Comparison of ENCODE assay signal across 20 mouse cellular contexts in the genomic region with DNA sequence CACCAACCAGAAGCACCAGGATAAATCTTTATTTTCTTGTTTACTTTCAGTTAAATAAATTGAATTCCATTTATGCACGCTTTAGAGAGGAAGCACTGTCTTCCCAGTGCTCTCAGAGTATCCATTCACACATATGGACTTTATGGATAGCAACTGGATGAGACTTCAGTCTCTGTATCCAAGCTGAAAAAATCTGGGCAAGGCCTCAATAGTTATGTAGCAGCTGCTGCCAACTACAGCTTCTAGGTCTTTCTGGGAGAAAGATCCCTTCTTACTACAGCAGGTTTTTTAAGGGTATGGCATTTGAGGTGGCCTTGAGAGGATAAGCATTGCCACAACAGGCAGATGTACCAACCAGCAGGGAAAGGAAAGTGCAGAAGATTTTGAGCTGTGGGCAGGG.
DNase-seq lines count a peak whose midpoint lies in the region; ATAC-seq and TF ChIP-seq lines count a peak whose summit lies in the region.
"Had no signal": no experiment of that assay in that cellular context is flagged by ENCODE, and none has a peak within 500 bp of the region (broad histone marks: within the 10 kb centered on the region; RNA-seq: fewer than 3 reads in every experiment).

No protein-coding gene starts in this region.

- H3K4me2 ChIP-seq in forebrain, postnatal 0 days (ENCODE audit: low read depth): no peak overlapping the region
- H3K4me2 ChIP-seq in forebrain, embryonic 11.5 days (ENCODE audit: low read depth, low read length, severe bottlenecking): no peak overlapping the region
- H3K4me2 ChIP-seq in hindbrain, postnatal 0 days (ENCODE audit: low read depth, low read length): no peak overlapping the region
- H3K4me2 ChIP-seq in hindbrain, embryonic 11.5 days (replicated peaks; ENCODE audit: low read depth, low read length): no peak overlapping the region
- H3K4me2 ChIP-seq in midbrain, postnatal 0 days (ENCODE audit: low read depth, low read length, poor library complexity, severe bottlenecking): no peak overlapping the region
- H3K4me2 ChIP-seq: embryonic facial prominence, embryonic 13.5 days; forebrain, embryonic 12.5 days had no signal

- WGBS in forebrain, postnatal 0 days: 74% methylated on average over 1 of the region's 1 CpGs
- WGBS in forebrain, embryonic 11.5 days: 80% methylated on average over 1 of the region's 1 CpGs
- 67% methylated on average over 1 of the region's 1 CpGs for WGBS in hindbrain, postnatal 0 days
- 92% methylated on average over 1 of the region's 1 CpGs for WGBS in hindbrain, embryonic 11.5 days
- 68% methylated on average over 1 of the region's 1 CpGs for WGBS in midbrain, postnatal 0 days
- WGBS in midbrain, embryonic 10.5 days: 83% methylated on average over 1 of the region's 1 CpGs

- H3K27me3 ChIP-seq in forebrain, postnatal 0 days (ENCODE audit: insufficient read depth, low read length): no peaks in the 10 kb centered on the region
- no peaks in the 10 kb centered on the region for H3K27me3 ChIP-seq in forebrain, embryonic 11.5 days (ENCODE audit: control insufficient read depth, insufficient read depth, low read length)
- H3K27me3 ChIP-seq in hindbrain, postnatal 0 days (ENCODE audit: insufficient read depth, low read length): no peaks in the 10 kb centered on the region
- H3K27me3 ChIP-seq in hindbrain, embryonic 11.5 days (ENCODE audit: control insufficient read depth, insufficient read depth, low read length): no peaks in the 10 kb centered on the region
- H3K27me3 ChIP-seq in midbrain, postnatal 0 days (ENCODE audit: insufficient read depth, low read length): no peaks in the 10 kb centered on the region
- no peaks in the 10 kb centered on the region for H3K27me3 ChIP-seq in midbrain, embryonic 10.5 days (ENCODE audit: low read depth, poor library complexity, severe bottlenecking)
- H3K27me3 ChIP-seq: embryonic facial prominence, embryonic 13.5 days; forebrain, embryonic 12.5 days had no signal

- TF ChIP-seq CTCF in forebrain, postnatal 0 days (IDR thresholded peaks at IDR 0.05; ENCODE audit: low read depth): no peak
- TF ChIP-seq CTCF in hindbrain, postnatal 0 days (IDR thresholded peaks at IDR 0.05; ENCODE audit: low read depth): no peak
- TF ChIP-seq CTCF in midbrain, postnatal 0 days (IDR thresholded peaks at IDR 0.05): no peak
- TF ChIP-seq CTCF in brain, embryonic 14.5 days (IDR thresholded peaks at IDR 0.05; ENCODE audit: borderline replicate concordance, extremely low read depth, insufficient read depth, insufficient read length): no peak

- TF ChIP-seq POLR2A in brain, embryonic 14.5 days (IDR thresholded peaks at IDR 0.05; ENCODE audit: borderline replicate concordance, extremely low read depth, insufficient read depth, insufficient read length, poor library complexity, severe bottlenecking): no peak

- H3K27ac ChIP-seq in forebrain, postnatal 0 days (ENCODE audit: low read depth, low read length): no peak overlapping the region
- H3K27ac ChIP-seq in forebrain, embryonic 11.5 days (ENCODE audit: low read depth, low read length): no peak overlapping the region
- no peak overlapping the region for H3K27ac ChIP-seq in hindbrain, postnatal 0 days
- H3K27ac ChIP-seq in hindbrain, embryonic 11.5 days (ENCODE audit: low read depth, low read length): no peak overlapping the region
- H3K27ac ChIP-seq in midbrain, postnatal 0 days (ENCODE audit: low read depth, low read length): no peak overlapping the region
- no peak overlapping the region for H3K27ac ChIP-seq in midbrain, embryonic 10.5 days (replicated peaks)
- H3K27ac ChIP-seq: embryonic facial prominence, embryonic 13.5 days; forebrain, embryonic 12.5 days had no signal

- H3K9ac ChIP-seq in forebrain, postnatal 0 days: no peak overlapping the region
- H3K9ac ChIP-seq in forebrain, embryonic 11.5 days (ENCODE audit: low read length): no peak overlapping the region
- H3K9ac ChIP-seq in hindbrain, postnatal 0 days (replicated peaks; ENCODE audit: low read length): no peak overlapping the region
- no peak overlapping the region for H3K9ac ChIP-seq in hindbrain, embryonic 11.5 days (ENCODE audit: low read depth, low read length)
- no peak overlapping the region for H3K9ac ChIP-seq in midbrain, postnatal 0 days (replicated peaks; ENCODE audit: low read length, poor library complexity, severe bottlenecking)
- H3K9ac ChIP-seq: embryonic facial prominence, embryonic 13.5 days; forebrain, embryonic 12.5 days had no signal

- H3K4me3 ChIP-seq in forebrain, postnatal 0 days (ENCODE audit: low read depth, low read length): no peak overlapping the region
- no peak overlapping the region for H3K4me3 ChIP-seq in forebrain, embryonic 11.5 days (ENCODE audit: low read depth, low read length)
- H3K4me3 ChIP-seq in hindbrain, postnatal 0 days (ENCODE audit: low read length): no peak overlapping the region
- no peak overlapping the region for H3K4me3 ChIP-seq in hindbrain, embryonic 11.5 days (ENCODE audit: low read depth, low read length)
- no peak overlapping the region for H3K4me3 ChIP-seq in midbrain, postnatal 0 days (ENCODE audit: low read depth, low read length)
- H3K4me3 ChIP-seq in midbrain, embryonic 10.5 days: no peak overlapping the region
- H3K4me3 ChIP-seq: embryonic facial prominence, embryonic 13.5 days; forebrain, embryonic 12.5 days had no signal

- H3K4me1 ChIP-seq in forebrain, postnatal 0 days (ENCODE audit: insufficient read depth): no peaks in the 10 kb centered on the region
- H3K4me1 ChIP-seq in forebrain, embryonic 11.5 days (replicated peaks; ENCODE audit: control insufficient read depth, insufficient read depth, low read length): no peaks in the 10 kb centered on the region
- H3K4me1 ChIP-seq in hindbrain, postnatal 0 days (ENCODE audit: insufficient read depth, low read length): no peaks in the 10 kb centered on the region
- no peaks in the 10 kb centered on the region for H3K4me1 ChIP-seq in hindbrain, embryonic 11.5 days (replicated peaks; ENCODE audit: control insufficient read depth, insufficient read depth, low read length)
- no peaks in the 10 kb centered on the region for H3K4me1 ChIP-seq in midbrain, postnatal 0 days (ENCODE audit: insufficient read depth, low read length)
- no peaks in the 10 kb centered on the region for H3K4me1 ChIP-seq in midbrain, embryonic 10.5 days
- H3K4me1 ChIP-seq: embryonic facial prominence, embryonic 13.5 days; forebrain, embryonic 12.5 days had no signal

- no peaks in the 10 kb centered on the region for H3K9me3 ChIP-seq in forebrain, postnatal 0 days (ENCODE audit: low read length)
- no peaks in the 10 kb centered on the region for H3K9me3 ChIP-seq in forebrain, embryonic 11.5 days (ENCODE audit: control insufficient read depth, low read length)
- no peaks in the 10 kb centered on the region for H3K9me3 ChIP-seq in hindbrain, postnatal 0 days (ENCODE audit: low read length)
- H3K9me3 ChIP-seq in hindbrain, embryonic 11.5 days (ENCODE audit: control insufficient read depth, low read length): no peaks in the 10 kb centered on the region
- H3K9me3 ChIP-seq in midbrain, postnatal 0 days (ENCODE audit: low read length): no peaks in the 10 kb centered on the region
- no peaks in the 10 kb centered on the region for H3K9me3 ChIP-seq in midbrain, embryonic 10.5 days (replicated peaks)
- H3K9me3 ChIP-seq: embryonic facial prominence, embryonic 13.5 days; forebrain, embryonic 12.5 days had no signal

- no peaks in the 10 kb centered on the region for H3K36me3 ChIP-seq in forebrain, postnatal 0 days (ENCODE audit: insufficient read depth)
- no peaks in the 10 kb centered on the region for H3K36me3 ChIP-seq in forebrain, embryonic 11.5 days (ENCODE audit: control insufficient read depth, insufficient read depth, low read length)
- H3K36me3 ChIP-seq in hindbrain, postnatal 0 days (ENCODE audit: insufficient read depth, low read length): no peaks in the 10 kb centered on the region
- no peaks in the 10 kb centered on the region for H3K36me3 ChIP-seq in hindbrain, embryonic 11.5 days (ENCODE audit: control insufficient read depth, insufficient read depth, low read length)
- no peaks in the 10 kb centered on the region for H3K36me3 ChIP-seq in midbrain, postnatal 0 days (ENCODE audit: insufficient read depth, low read length)
- no peaks in the 10 kb centered on the region for H3K36me3 ChIP-seq in midbrain, embryonic 10.5 days
- H3K36me3 ChIP-seq: embryonic facial prominence, embryonic 13.5 days; forebrain, embryonic 12.5 days had no signal

- peak; percentile 21 for DNase-seq in forebrain, postnatal 0 days
- DNase-seq in forebrain, embryonic 11.5 days (ENCODE audit: low spot score): no peak
- DNase-seq in hindbrain, postnatal 0 days (ENCODE audit: low spot score): peak; percentile 39
- DNase-seq in hindbrain, embryonic 11.5 days (ENCODE audit: low spot score): no peak
- peak; percentile 55 for DNase-seq in midbrain, postnatal 0 days (ENCODE audit: low spot score)
- DNase-seq in midbrain, embryonic 10.5 days (ENCODE audit: low spot score): no peak
- peak; percentile 24 for DNase-seq in brain, embryonic 14.5 days (ENCODE audit: low read depth)
- no peak for DNase-seq in cerebellum, adult 11 months
- DNase-seq: adrenal gland, adult 2 months; adrenal gland, postnatal 10 days; adrenal gland, postnatal 25 days; cerebellum, adult 11-12 months; cerebellum, adult 2 months; cerebellum, adult 9-10 months; cerebellum, postnatal 10 days; cerebellum, postnatal 25 days had no signal

- ATAC-seq in forebrain, postnatal 0 days: no peak; the same call in 1 of the 2 replicates
- ATAC-seq in forebrain, embryonic 11.5 days (replicated peaks; ENCODE audit: low FRiP score): no peak
- ATAC-seq in hindbrain, postnatal 0 days: no peak
- ATAC-seq in hindbrain, embryonic 11.5 days (ENCODE audit: low FRiP score): no peak
- ATAC-seq in midbrain, postnatal 0 days (ENCODE audit: low FRiP score): no peak
- ATAC-seq: forebrain, embryonic 14.5 days; forebrain, embryonic 16.5 days had no signal

Comparison
In these comparisons a context has a peak if more than half of its experiments do, and no peak if none do; other contexts are left out.
1. DNase-seq: peak in forebrain, postnatal 0 days (single experiment), hindbrain, postnatal 0 days (single experiment), midbrain, postnatal 0 days (single experiment) and brain, embryonic 14.5 days (single experiment); none in forebrain, embryonic 11.5 days (single experiment), hindbrain, embryonic 11.5 days (single experiment), midbrain, embryonic 10.5 days (single experiment) and cerebellum, adult 11 months (single experiment).